Mouse (Mus musculus): ENCODE data around the gene Pcsk5.

The Pcsk5 gene

DNA sequence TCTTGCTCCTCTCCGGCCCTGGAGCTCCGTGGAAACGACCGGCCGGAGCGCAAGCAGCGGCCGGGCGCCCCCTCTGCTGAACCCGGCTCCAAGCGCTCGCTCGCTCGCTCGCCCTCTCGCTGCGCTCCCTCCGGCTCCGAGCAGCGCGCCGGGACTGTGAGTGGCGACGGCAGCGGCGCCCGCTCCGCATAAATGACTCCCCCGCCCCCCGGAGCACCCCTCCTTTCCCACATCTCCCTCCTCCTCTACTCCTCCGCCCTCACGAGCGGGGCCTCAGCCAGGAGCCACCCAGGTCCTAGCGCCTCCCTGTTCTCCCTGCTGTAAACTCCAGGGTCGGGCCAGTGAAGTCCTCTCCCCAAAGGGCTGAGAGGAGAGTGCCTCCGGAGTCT is at the start of gene Pcsk5:
Gene Pcsk5, minus strand, starts transcription at position 162 of the 389 bp plus-strand sequence.
- DNase-seq (ENCODE audit: low spot score): peak; percentile 83

DNA sequence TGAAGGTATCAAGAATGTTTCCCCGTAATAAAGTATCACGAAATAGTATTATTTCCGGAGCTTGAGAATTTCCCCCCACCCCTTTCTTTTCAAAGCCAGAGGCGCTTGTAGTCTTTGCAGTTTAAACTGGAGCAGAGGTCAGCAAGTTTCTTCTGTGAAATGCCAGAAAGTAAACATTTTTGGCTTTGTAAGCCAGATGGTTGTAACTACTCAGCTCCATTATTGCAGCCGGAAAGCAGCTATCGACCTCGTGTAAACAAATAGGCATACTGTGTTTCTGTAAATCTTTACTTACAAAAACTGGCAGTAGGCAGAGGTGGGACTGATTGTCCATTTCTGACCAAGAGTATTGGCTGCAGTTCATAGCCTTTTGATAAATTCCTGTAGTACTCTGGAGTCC is 38.4 kb upstream of the Pcsk5 start:
- DNase-seq (ENCODE audit: low spot score): no peak

DNA sequence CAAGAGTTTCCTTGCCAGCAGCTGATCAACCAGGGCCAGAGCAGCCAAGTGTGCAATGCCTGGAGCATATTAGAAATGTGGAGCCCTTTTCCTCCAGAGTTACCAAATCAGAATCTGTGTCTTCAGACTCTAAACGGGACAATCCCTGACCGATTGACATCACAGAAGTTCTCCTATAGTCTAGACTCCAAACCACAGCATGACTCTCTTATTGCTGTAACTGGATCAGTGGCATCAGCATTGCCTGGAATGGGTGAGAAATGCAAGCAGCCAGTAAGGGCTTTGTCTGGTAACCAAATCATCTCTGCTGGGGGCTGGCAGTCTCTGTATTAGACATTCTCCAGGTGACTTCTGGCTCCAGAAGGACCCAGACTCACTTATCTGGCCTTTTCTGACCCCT is 37.0 kb upstream of the Pcsk5 start:
- DNase-seq (ENCODE audit: low spot score): no peak

- no peak for DNase-seq (ENCODE audit: low spot score)
These were observed 36.3 kb upstream of the Pcsk5 start for GRCm38 (mm10) chr19:17873755-17874154.

- no peak for DNase-seq (ENCODE audit: low spot score)
These were observed 29.0 kb upstream of the Pcsk5 start for GRCm38 (mm10) chr19:17866317-17866891.

GRCm38 (mm10) chr19:17860351-17861014 is 23.1 kb upstream of the Pcsk5 start:
- DNase-seq (ENCODE audit: low spot score): no peak

DNA sequence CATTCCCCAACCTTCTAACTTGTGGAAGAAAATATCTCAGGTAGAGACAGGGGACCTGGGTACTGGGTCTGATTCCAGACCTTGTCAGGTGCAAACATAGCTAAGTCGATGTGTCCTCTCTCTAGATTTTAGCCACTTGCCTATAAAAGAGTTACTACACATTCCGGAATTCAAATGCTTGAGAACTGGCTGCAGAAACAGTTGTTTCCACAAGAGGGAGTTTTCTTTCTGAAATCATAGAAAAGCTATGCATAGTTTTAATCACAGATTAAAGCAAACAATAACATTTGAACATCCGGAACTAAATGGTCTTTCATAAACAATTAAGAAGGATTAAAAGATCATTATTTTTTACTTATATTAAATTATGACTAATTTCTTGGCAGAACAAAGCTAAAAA is 19.3 kb upstream of the Pcsk5 start:
- no peak for DNase-seq (ENCODE audit: low spot score)

DNA sequence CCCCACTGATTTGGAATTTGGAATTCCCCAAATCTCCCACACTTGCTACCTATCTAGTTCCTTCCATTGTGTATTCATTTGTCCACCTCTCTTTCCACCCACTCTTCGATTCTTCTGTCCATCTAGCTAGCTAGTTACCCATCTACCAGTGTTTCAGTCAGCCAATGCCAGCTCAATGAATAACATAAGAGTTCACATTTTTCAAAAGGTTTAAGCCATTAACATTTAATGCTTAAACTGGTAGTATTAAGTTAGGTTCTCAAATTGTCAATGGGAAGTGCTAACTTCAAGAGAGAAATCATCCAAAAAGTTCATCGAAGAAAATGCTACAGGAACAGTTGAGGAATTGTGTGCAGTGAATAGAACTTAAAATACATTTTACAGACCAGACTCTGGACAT is 11.0 kb upstream of the Pcsk5 start:
- DNase-seq (ENCODE audit: low spot score): no peak

DNA sequence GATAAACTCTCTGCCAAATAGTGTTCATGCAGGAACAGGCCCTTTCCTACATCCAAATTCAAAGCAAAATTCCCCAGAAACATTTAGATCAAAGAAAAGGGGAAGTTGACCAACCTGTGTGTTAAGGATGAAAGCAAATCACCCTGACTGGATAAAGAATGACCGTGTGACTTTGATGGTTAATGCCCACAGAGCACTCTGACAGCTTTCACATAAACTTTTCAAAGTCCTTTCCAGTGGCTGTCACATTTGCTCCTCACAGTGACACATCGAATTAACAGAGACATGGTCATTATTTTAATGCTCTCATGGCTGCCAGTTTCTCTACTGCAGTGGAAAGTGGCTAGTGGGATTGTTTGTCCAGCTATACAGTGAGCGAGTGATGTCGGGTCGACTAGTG is 8.5 kb upstream of the Pcsk5 start:
- no peak for DNase-seq (ENCODE audit: low spot score)

- no peak for DNase-seq (ENCODE audit: low spot score)
These were observed 4.2 kb upstream of the Pcsk5 start for GRCm38 (mm10) chr19:17841586-17841985.

GRCm38 (mm10) chr19:17839856-17840255 is 2.4 kb upstream of the Pcsk5 start:
- DNase-seq (ENCODE audit: low spot score): no peak

DNA sequence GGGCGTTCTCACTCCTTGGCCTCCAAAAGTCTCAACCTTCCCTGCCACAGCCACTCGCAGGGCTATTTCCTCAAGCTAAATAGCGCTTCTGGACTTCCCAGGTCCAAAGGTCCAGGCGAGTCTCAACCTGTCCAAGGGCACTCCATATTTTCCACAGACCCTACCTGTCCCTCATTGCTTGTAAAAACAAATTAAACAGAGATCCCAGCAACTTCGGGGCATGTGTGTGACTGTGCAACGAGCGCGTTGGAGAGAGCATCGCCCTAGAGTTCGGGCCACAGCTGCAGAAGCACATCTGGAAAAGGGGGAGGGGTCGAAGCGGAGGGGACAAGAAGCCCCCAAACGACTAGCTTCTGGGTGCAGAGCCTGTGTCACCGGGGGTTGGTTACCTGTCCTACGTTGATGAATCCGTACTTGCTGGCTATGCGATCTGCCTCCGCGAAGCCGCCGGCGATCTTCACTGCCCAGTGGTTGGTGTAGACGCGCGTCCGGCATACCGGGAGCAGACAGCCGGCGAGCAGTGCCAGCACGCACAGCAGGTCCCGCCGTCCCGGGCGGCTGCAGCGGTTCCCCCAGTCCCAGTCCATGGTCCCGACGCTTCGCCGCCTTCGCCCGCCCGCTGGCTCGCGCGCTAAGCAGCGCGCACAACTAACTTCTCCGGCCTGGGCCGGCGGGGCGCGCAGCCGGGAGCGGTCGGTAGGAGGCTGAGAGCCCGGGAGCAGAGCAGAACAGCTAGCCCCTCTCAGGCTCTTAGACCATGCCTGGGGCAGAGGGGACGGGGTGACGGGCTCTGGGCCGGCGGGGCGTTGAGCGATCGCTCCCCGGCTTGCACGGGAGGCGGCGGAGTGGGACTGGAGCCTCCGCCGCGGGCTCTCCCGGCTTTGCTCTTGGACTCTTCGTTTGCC is 614 bp downstream of the Pcsk5 start:
- peak; percentile 27 for DNase-seq (ENCODE audit: low spot score)

DNA sequence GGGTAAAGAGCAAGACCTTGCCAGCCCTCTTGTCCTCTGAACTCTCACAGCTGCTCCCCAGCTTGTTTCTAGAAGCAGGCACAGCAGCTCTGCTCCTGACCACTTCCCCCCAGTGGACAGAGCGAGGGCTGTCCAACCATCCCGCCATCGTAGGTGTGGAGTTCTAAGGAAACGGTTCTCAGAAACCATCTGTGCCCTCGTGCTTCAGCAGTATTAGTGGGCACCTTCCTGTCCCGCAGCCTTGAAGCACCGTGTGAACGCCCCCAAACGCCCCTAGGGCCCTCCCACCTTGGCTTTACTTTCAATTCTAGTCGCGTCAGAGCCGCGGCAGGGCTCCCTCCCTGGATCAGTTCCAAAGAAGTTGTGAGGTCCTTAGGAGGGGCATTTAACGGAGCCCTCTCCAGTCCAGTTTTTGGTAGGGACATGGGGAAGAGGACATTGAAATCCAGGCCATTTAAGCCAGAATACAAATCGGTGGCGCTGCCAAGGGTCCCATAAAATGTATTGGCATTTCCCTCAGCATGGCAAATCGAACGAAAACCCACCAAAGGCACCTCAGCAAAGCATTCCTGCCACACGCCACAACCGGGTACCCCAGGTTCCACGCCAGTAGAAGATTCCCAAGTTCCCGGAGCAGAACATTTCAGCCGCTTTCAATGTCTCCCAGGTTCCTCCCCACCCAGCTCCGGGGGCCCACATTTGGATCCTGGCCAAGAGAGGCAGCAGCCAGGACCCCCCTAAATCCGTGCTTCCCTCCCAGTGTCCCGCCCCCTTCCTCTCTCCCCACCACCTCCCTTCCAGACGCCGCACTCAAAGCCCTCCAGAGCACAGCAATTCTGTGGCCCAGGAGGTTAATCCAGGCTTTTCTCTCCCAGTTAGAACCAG is 1.5 kb downstream of the Pcsk5 start:
- peak; percentile 19 for DNase-seq (ENCODE audit: low spot score)

GRCm38 (mm10) chr19:17834894-17835293 is 2.5 kb downstream of the Pcsk5 start:
- DNase-seq (ENCODE audit: low spot score): no peak

- no peak for DNase-seq (ENCODE audit: low spot score)
These were observed 6.1 kb downstream of the Pcsk5 start for GRCm38 (mm10) chr19:17831376-17831775.

DNA sequence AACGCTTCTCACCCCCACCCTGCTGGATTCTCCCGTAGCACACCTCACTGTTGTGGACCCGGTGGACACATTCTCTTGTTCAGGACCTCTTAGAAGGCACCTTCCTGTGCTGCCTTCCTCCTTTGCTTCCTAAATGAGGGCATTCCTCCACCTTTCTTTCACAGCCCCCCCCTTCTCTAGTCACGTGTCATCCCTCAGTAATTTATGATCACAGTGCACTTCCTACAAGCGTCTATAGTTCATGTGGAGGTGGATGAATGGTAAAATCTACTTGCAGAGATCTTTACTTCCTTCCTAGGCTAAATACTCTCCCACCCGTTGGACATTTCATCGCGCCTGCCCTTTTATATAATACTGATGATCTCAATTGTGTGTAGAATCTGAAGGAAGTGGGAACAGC is 9.0 kb downstream of the Pcsk5 start:
- no peak for DNase-seq (ENCODE audit: low spot score)

GRCm38 (mm10) chr19:17826694-17827093 is 10.7 kb downstream of the Pcsk5 start:
- DNase-seq (ENCODE audit: low spot score): no peak

GRCm38 (mm10) chr19:17820046-17820445 is 17.4 kb downstream of the Pcsk5 start:
- no peak for DNase-seq (ENCODE audit: low spot score)

DNA sequence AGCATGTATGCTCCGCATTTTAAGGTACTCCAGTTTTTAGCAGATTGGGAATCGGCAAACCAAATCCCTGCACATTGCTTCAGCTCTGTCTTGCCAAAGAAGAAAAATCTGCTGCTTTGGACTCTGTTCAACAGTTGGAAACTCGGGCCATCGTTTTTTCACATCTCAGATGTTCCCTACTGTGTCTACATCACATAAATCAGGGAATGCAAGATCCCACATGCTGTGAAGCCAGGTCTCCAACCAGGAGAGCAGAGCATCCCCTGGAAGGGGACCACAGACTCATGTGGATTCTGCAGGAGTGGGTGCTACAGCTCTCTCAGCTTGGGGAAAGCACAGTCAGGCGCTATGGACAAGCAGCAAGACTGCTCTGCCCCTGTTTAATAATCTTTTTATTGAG is 18.4 kb downstream of the Pcsk5 start:
- DNase-seq (ENCODE audit: low spot score): no peak

- DNase-seq (ENCODE audit: low spot score): no peak
These were observed 22.4 kb downstream of the Pcsk5 start for GRCm38 (mm10) chr19:17815062-17815461.

GRCm38 (mm10) chr19:17813449-17813990 is 23.9 kb downstream of the Pcsk5 start:
- DNase-seq (ENCODE audit: low spot score): no peak

- DNase-seq (ENCODE audit: low spot score): no peak
These were observed 24.8 kb downstream of the Pcsk5 start for GRCm38 (mm10) chr19:17812661-17813060.
